Mouse (Mus musculus): ENCODE measurements around the gene Il1rapl1. TPM values are rescaled to one million over a fixed set of nuclear protein-coding genes. Genes with fewer than 3 reads are reported as not detected.

Il1rapl1 gene
- total RNA-seq (2014; rRNA removed) (7.8 and 12.9 TPM in 2 replicates), polyA plus RNA-seq (2015; fragmentation: Nextera tagmentation; extraction: Ambion mirVana) (1.5 and 2.5 TPM in 2 replicates)

DNA sequence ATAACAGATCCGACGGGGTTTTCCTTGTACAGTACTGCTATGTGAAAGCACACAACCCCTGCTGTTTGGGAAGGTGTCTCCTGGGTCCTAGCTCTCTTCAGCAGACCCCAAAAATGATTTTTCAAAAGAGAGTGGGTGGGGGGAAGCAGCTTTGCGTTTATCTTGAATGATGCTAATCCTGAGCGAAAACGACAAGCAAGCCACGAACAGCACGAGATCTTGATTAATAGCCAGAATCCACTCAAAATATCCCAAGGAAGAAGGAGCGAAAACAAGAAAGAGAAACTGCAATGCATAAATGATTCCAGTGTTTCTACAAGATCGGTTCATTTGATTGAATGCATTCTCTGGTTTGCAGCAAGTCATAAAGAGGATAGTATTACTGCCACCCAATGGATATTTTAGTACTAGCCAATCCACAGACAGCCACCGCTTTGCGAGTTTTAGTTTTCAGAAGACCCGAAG, at the start of gene Il1rapl1:
Gene Il1rapl1 (minus strand): TSS at position 37 of the 465 bp plus-strand sequence.
- peak; percentile 48 for TF ChIP-seq CTCF (IDR thresholded peaks at IDR 0.05; ENCODE audit: low read depth)
- H3K9ac ChIP-seq = peak within 1 kb of the TSS; percentile 53
- no peaks in the 10 kb centered on the region for H3K4me1 ChIP-seq (ENCODE audit: insufficient read depth)
- ATAC-seq = peak; percentile 90
- H3K9me3 ChIP-seq (ENCODE audit: low read length) = no peaks in the 10 kb centered on the region
- peak within 1 kb of the TSS; percentile 45; the same call in 1 of the 2 replicates for H3K27ac ChIP-seq (ENCODE audit: low read depth, low read length)
- H3K4me3 ChIP-seq (ENCODE audit: low read depth, low read length) = peak within 1 kb of the TSS; percentile 44
- WGBS = 24% methylated on average over 12 of the region's 12 CpGs
- H3K27me3 ChIP-seq (ENCODE audit: insufficient read depth, low read length) = no peaks in the 10 kb centered on the region
- H3K4me2 ChIP-seq (ENCODE audit: low read depth) = peak within 1 kb of the TSS; percentile 47
- H3K36me3 ChIP-seq (ENCODE audit: insufficient read depth) = no peaks in the 10 kb centered on the region
- peak; percentile 78 for DNase-seq

GRCm38 (mm10) chrX:88158037-88158436, 42.6 kb upstream of the Il1rapl1 start:
- DNase-seq = no peak

GRCm38 (mm10) chrX:88125612-88126011, 10.2 kb upstream of the Il1rapl1 start:
- ATAC-seq = no peak
- 53% methylated on average over 3 of the region's 3 CpGs for WGBS

More at GRCm38 (mm10) chrX:88158037-88158436, 42.6 kb upstream of the Il1rapl1 start:
- 41% methylated on average over 2 of the region's 2 CpGs for WGBS
- Histone ChIP-seq H3K4me1 (ENCODE audit: insufficient read depth) (no peaks in the 10 kb centered on the region), H3K36me3 (ENCODE audit: insufficient read depth) (no peaks in the 10 kb centered on the region), H3K4me3 (ENCODE audit: low read depth, low read length) (no peak overlapping the region), H3K27ac (ENCODE audit: low read depth, low read length) (no peak overlapping the region), H3K4me2 (ENCODE audit: low read depth) (no peak overlapping the region), H3K9me3 (ENCODE audit: low read length) (no peaks in the 10 kb centered on the region), H3K27me3 (ENCODE audit: insufficient read depth, low read length) (no peaks in the 10 kb centered on the region), H3K9ac (no peak overlapping the region)
- no peak for ATAC-seq
- TF ChIP-seq CTCF (IDR thresholded peaks at IDR 0.05; ENCODE audit: low read depth) = no peak

GRCm38 (mm10) chrX:88120070-88120469, 4.6 kb upstream of the Il1rapl1 start:
- 64% methylated on average over 3 of the region's 3 CpGs for WGBS
- H3K4me3 ChIP-seq (ENCODE audit: low read depth, low read length) = no peak overlapping the region
- no peaks in the 10 kb centered on the region for H3K9me3 ChIP-seq (ENCODE audit: low read length)
- no peak for TF ChIP-seq CTCF (IDR thresholded peaks at IDR 0.05; ENCODE audit: low read depth)
- no peak overlapping the region for H3K9ac ChIP-seq
- ATAC-seq (no peak), DNase-seq (no peak)
- no peak overlapping the region for H3K4me2 ChIP-seq (ENCODE audit: low read depth)
- no peaks in the 10 kb centered on the region for H3K27me3 ChIP-seq (ENCODE audit: insufficient read depth, low read length)
- H3K27ac ChIP-seq (ENCODE audit: low read depth, low read length) = no peak overlapping the region
- no peaks in the 10 kb centered on the region for H3K36me3 ChIP-seq (ENCODE audit: insufficient read depth)
- H3K4me1 ChIP-seq (ENCODE audit: insufficient read depth) = no peaks in the 10 kb centered on the region

More at GRCm38 (mm10) chrX:88125612-88126011, 10.2 kb upstream of the Il1rapl1 start:
- no peak overlapping the region for H3K4me2 ChIP-seq (ENCODE audit: low read depth)
- no peaks in the 10 kb centered on the region for H3K27me3 ChIP-seq (ENCODE audit: insufficient read depth, low read length)
- no peaks in the 10 kb centered on the region for H3K9me3 ChIP-seq (ENCODE audit: low read length)
- TF ChIP-seq CTCF (IDR thresholded peaks at IDR 0.05; ENCODE audit: low read depth) = no peak
- no peaks in the 10 kb centered on the region for H3K4me1 ChIP-seq (ENCODE audit: insufficient read depth)
- no peak overlapping the region for H3K9ac ChIP-seq
- H3K36me3 ChIP-seq (ENCODE audit: insufficient read depth) = no peaks in the 10 kb centered on the region
- no peak overlapping the region for H3K4me3 ChIP-seq (ENCODE audit: low read depth, low read length)
- no peak overlapping the region for H3K27ac ChIP-seq (ENCODE audit: low read depth, low read length)
- DNase-seq = no peak

- no peaks in the 10 kb centered on the region for H3K4me1 ChIP-seq (ENCODE audit: insufficient read depth)
- no peak for TF ChIP-seq CTCF (IDR thresholded peaks at IDR 0.05; ENCODE audit: low read depth)
- H3K9me3 ChIP-seq (ENCODE audit: low read length) = no peaks in the 10 kb centered on the region
- ATAC-seq = no peak
- no peak overlapping the region for H3K4me2 ChIP-seq (ENCODE audit: low read depth)
- H3K27ac ChIP-seq (ENCODE audit: low read depth, low read length) = no peak overlapping the region
- 44% methylated on average over 3 of the region's 3 CpGs for WGBS
- H3K36me3 ChIP-seq (ENCODE audit: insufficient read depth) = no peaks in the 10 kb centered on the region
- no peak overlapping the region for H3K9ac ChIP-seq
- DNase-seq = no peak
- no peak overlapping the region for H3K4me3 ChIP-seq (ENCODE audit: low read depth, low read length)
- no peaks in the 10 kb centered on the region for H3K27me3 ChIP-seq (ENCODE audit: insufficient read depth, low read length)
Measured at GRCm38 (mm10) chrX:88117858-88118257, 2.4 kb upstream of the Il1rapl1 start.

- no peak for TF ChIP-seq CTCF (IDR thresholded peaks at IDR 0.05; ENCODE audit: low read depth)
- no peaks in the 10 kb centered on the region for H3K36me3 ChIP-seq (ENCODE audit: insufficient read depth)
- H3K27me3 ChIP-seq (ENCODE audit: insufficient read depth, low read length) = no peaks in the 10 kb centered on the region
- H3K27ac ChIP-seq (ENCODE audit: low read depth, low read length) = 0 out of 2 replicates have a peak overlapping the region, but pooled peaks have one; percentile 45
- H3K4me1 ChIP-seq (ENCODE audit: insufficient read depth) = no peaks in the 10 kb centered on the region
- no peaks in the 10 kb centered on the region for H3K9me3 ChIP-seq (ENCODE audit: low read length)
- H3K4me2 ChIP-seq (ENCODE audit: low read depth) = peak overlapping the region; percentile 47
- H3K9ac ChIP-seq = no peak overlapping the region
- H3K4me3 ChIP-seq (ENCODE audit: low read depth, low read length) = peak overlapping the region; percentile 44
- no peak for DNase-seq
- 11% methylated on average over 3 of the region's 3 CpGs for whole genome bisulfite sequencing
- ATAC-seq = no peak
Measured at GRCm38 (mm10) chrX:88116326-88116725, 881 bp upstream of the Il1rapl1 start.

- peak overlapping the region; percentile 47 for H3K4me2 ChIP-seq (ENCODE audit: low read depth)
- 50% methylated on average over 6 of the region's 6 CpGs for WGBS
- no peak for DNase-seq
Measured at GRCm38 (mm10) chrX:88113561-88113960, 1.9 kb downstream of the Il1rapl1 start.

More at GRCm38 (mm10) chrX:88113561-88113960, 1.9 kb downstream of the Il1rapl1 start:
- Histone ChIP-seq H3K36me3 (ENCODE audit: insufficient read depth) (no peaks in the 10 kb centered on the region), H3K4me3 (ENCODE audit: low read depth, low read length) (peak overlapping the region; percentile 44), H3K9me3 (ENCODE audit: low read length) (no peaks in the 10 kb centered on the region), H3K4me1 (ENCODE audit: insufficient read depth) (no peaks in the 10 kb centered on the region), H3K27ac (ENCODE audit: low read depth, low read length) (no peak overlapping the region), H3K27me3 (ENCODE audit: insufficient read depth, low read length) (no peaks in the 10 kb centered on the region), H3K9ac (0 out of 2 replicates have a peak overlapping the region, but pooled peaks have one; percentile 22)
- no peak for ATAC-seq
- no peak for TF ChIP-seq CTCF (IDR thresholded peaks at IDR 0.05; ENCODE audit: low read depth)
